Mouse (Mus musculus): ENCODE results near the gene Eepd1. TPM values are rescaled to one million over a fixed set of nuclear protein-coding genes. Genes with fewer than 3 reads are reported as not detected.

Gene Eepd1
- polyA plus RNA-seq, 1 experiment from 2014 or later = 11.0 TPM

DNA sequence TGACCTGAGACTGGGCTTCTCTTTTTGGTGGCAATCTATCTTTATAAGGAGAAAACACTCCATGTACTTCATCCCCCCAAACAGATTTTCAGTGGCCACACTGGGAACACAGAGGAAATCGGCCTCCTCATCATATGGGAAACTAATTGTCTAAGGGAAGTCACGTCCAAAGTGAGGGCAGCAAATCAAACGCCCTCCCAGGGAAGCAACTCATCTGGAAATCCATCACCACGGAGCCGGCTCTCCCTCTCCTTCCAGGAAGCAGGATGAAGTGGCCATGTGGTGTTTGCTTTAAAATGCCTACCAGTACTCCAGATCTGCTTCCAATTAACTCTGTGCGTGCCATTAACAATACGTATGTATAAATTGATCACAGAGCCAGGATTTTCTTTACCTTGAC lies 92.4 kb downstream of the Eepd1 start:
- Histone ChIP-seq H3K4me3 (ENCODE audit: low read length) (no peak overlapping the region), H3K27ac (ENCODE audit: low read length) (no peak overlapping the region), H3K9me3 (ENCODE audit: control insufficient read depth, low read length) (no peaks in the 10 kb centered on the region), H3K4me2 (ENCODE audit: low read depth, low read length) (no peak overlapping the region), H3K4me1 (replicated peaks; ENCODE audit: control insufficient read depth, insufficient read depth, low read length) (peaks cover 9% of the 10 kb centered on the region; the same call in 1 of the 2 replicates), H3K36me3 (ENCODE audit: control insufficient read depth, insufficient read depth, low read length) (no peaks in the 10 kb centered on the region), H3K27me3 (ENCODE audit: control insufficient read depth, insufficient read depth, low read depth, low read length) (no peaks in the 10 kb centered on the region), H3K9ac (ENCODE audit: low read length) (no peak overlapping the region)
- no peak for ATAC-seq (ENCODE audit: low read depth)
- 27% methylated on average over 7 of the region's 7 CpGs for WGBS

DNA sequence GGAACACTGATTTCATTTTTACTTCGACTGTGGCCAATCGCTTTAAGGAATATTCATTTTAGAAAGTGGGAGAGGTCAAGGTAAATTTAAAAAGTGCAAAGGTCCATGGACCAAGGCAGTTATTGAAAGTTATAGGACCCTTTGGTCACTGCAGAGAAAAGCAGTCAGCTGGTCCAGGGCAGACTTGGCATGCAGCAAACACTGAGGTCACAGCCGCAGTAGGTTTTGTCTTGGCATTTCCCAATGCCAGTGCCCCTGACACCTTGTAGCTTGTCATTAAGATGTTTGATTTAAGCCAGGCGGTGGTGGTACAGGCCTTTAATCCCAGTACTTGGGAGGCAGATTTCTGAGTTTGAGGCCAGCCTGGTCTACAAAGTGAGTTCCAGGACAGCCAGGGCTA lies 92.8 kb downstream of the Eepd1 start:
- H3K27ac ChIP-seq (ENCODE audit: low read length) = no peak overlapping the region
- WGBS = 80% methylated on average over 4 of the region's 4 CpGs
- ATAC-seq (ENCODE audit: low read depth) = no peak

DNA sequence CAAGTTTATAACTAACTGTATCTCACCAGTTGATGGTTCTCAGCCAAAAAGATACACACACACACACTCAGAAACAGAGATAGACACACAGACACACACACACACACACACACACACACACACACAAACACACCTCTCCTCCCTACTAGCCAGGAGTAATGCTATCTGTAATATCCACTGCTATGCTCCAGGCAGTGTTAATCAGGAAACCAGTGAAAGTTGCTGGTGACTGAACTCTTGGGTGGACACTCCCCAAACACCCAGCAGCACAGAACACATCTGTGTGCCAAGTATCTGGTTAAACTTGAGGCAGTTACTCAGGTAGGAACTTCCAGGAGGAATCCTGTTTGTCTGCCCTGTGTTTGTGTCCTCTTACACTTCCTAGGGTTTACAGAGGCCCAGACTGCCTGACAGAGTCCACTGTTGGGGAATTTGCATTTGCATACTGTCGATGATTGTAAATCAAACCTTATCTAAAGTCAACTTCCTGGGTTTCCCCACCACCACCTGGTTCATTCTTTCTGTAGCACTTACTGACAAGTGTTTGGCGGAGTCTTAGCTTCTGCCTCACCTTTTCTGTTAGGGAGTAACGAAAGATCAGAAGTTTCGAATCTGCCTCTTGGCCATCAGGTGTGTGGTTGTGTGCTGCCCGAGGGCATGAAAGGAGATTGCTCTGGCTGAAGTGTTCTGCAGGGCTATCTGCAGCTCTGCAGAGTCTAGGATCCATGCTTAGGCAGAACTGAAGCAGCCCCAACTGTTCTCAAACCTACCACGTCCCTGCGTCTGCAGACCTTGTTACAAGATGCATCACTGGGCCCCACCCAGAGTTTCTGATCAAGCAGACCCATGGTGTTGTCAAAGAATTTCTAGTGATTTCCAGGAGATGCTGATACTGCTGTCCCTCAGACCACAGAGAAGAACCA lies 97.6 kb downstream of the Eepd1 start:
- 43% methylated on average over 7 of the region's 7 CpGs for WGBS
- no peak overlapping the region for H3K9ac ChIP-seq (ENCODE audit: low read length)
- H3K4me2 ChIP-seq (ENCODE audit: low read depth, low read length) = no peak overlapping the region
- no peaks in the 10 kb centered on the region for H3K27me3 ChIP-seq (ENCODE audit: control insufficient read depth, insufficient read depth, low read depth, low read length)
- H3K4me3 ChIP-seq (ENCODE audit: low read length) = no peak overlapping the region
- peaks cover 3% of the 10 kb centered on the region; the same call in 1 of the 2 replicates for H3K4me1 ChIP-seq (replicated peaks; ENCODE audit: control insufficient read depth, insufficient read depth, low read length)
- H3K9me3 ChIP-seq (ENCODE audit: control insufficient read depth, low read length) = no peaks in the 10 kb centered on the region
- peak; percentile 52 for ATAC-seq (ENCODE audit: low read depth)
- no peak overlapping the region for H3K27ac ChIP-seq (ENCODE audit: low read length)
- H3K36me3 ChIP-seq (ENCODE audit: control insufficient read depth, insufficient read depth, low read length) = no peaks in the 10 kb centered on the region

More for the DNA sequence above, 92.8 kb downstream of the Eepd1 start:
- Histone ChIP-seq H3K27me3 (ENCODE audit: control insufficient read depth, insufficient read depth, low read depth, low read length) (no peaks in the 10 kb centered on the region), H3K4me1 (replicated peaks; ENCODE audit: control insufficient read depth, insufficient read depth, low read length) (peaks cover 9% of the 10 kb centered on the region; the same call in 1 of the 2 replicates), H3K4me2 (ENCODE audit: low read depth, low read length) (no peak overlapping the region), H3K4me3 (ENCODE audit: low read length) (no peak overlapping the region), H3K9me3 (ENCODE audit: control insufficient read depth, low read length) (no peaks in the 10 kb centered on the region), H3K9ac (ENCODE audit: low read length) (no peak overlapping the region), H3K36me3 (ENCODE audit: control insufficient read depth, insufficient read depth, low read length) (no peaks in the 10 kb centered on the region)

DNA sequence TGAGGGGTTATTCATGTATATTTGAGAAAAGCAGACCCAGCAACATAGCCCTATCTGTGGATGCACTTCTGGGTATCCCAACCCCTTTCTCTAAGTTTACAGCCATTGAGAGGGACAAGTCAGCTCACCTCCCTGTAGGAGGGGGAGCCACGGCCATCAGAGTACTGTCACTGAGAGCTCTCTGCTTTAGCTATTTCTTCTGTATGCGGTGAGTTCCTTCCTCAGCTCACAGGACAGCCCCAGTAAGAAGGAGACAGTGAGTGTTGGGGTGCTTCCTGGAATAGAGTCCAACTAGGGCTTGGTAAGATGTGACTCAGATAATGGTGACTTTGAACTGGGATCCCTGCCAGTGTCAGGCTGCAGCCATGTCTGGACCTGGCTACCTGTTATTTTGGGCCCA lies 102.3 kb downstream of the Eepd1 start:
- no peaks in the 10 kb centered on the region for H3K27me3 ChIP-seq (ENCODE audit: control insufficient read depth, insufficient read depth, low read depth, low read length)
- H3K4me2 ChIP-seq (ENCODE audit: low read depth, low read length) = no peak overlapping the region
- no peak overlapping the region for H3K4me3 ChIP-seq (ENCODE audit: low read length)
- no peak for ATAC-seq (ENCODE audit: low read depth)
- no peak overlapping the region for H3K9ac ChIP-seq (ENCODE audit: low read length)
- H3K4me1 ChIP-seq (replicated peaks; ENCODE audit: control insufficient read depth, insufficient read depth, low read length) = 0 out of 2 replicates have a peak, but pooled peaks cover 3% of the 10 kb centered on the region
- no peaks in the 10 kb centered on the region for H3K9me3 ChIP-seq (ENCODE audit: control insufficient read depth, low read length)
- no peak overlapping the region for H3K27ac ChIP-seq (ENCODE audit: low read length)
- 89% methylated on average over 2 of the region's 2 CpGs for WGBS
- no peaks in the 10 kb centered on the region for H3K36me3 ChIP-seq (ENCODE audit: control insufficient read depth, insufficient read depth, low read length)

DNA sequence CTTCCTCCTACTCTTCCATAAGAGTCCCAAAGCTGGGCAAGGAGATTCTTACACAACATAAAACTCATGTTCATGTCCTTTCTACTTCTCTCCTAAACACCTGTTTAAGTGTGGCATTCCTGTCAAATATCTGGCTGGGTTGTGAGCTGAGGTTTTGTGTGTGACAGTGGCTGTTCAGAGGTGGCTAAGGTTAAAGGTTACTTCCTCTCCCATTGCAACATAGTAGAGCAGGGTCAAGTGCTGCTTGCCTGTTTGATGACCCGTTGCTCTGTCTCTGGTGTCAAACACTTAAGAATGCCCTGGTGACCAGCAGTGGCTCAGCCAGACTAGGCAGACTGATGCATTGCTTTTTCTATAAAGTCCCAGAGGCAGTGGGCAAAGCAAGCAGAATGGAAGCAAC lies 104.3 kb downstream of the Eepd1 start:
- Histone ChIP-seq H3K9me3 (ENCODE audit: control insufficient read depth, low read length) (no peaks in the 10 kb centered on the region), H3K36me3 (ENCODE audit: control insufficient read depth, insufficient read depth, low read length) (no peaks in the 10 kb centered on the region), H3K27ac (ENCODE audit: low read length) (no peak overlapping the region), H3K4me1 (replicated peaks; ENCODE audit: control insufficient read depth, insufficient read depth, low read length) (no peaks in the 10 kb centered on the region), H3K4me3 (ENCODE audit: low read length) (no peak overlapping the region), H3K27me3 (ENCODE audit: control insufficient read depth, insufficient read depth, low read depth, low read length) (no peaks in the 10 kb centered on the region), H3K4me2 (ENCODE audit: low read depth, low read length) (no peak overlapping the region), H3K9ac (ENCODE audit: low read length) (no peak overlapping the region)
- no peak for ATAC-seq (ENCODE audit: low read depth)
- WGBS = 44% methylated on average over 1 of the region's 1 CpGs

DNA sequence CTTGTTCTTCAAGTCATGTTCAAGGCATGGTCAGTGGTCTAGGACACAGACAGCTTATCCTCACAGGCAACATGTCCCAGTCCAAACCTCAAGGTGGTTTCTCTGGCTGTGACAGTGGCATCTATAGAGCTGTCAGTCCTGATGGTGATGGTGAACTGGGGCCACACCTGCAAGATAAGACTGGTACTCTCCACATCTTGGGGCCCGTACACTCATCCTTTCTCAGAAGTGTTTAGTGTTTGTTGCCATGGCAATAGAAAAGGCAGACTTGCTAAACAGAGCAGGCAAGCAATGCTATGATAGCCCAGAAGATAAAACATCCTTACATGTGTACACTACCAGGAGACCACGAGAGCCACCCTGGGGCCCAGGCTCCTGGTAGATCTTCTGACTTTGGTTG lies 107.2 kb downstream of the Eepd1 start:
- Histone ChIP-seq H3K27ac (ENCODE audit: low read length) (no peak overlapping the region), H3K9me3 (ENCODE audit: control insufficient read depth, low read length) (no peaks in the 10 kb centered on the region)
- 77% methylated on average over 2 of the region's 2 CpGs for WGBS

DNA sequence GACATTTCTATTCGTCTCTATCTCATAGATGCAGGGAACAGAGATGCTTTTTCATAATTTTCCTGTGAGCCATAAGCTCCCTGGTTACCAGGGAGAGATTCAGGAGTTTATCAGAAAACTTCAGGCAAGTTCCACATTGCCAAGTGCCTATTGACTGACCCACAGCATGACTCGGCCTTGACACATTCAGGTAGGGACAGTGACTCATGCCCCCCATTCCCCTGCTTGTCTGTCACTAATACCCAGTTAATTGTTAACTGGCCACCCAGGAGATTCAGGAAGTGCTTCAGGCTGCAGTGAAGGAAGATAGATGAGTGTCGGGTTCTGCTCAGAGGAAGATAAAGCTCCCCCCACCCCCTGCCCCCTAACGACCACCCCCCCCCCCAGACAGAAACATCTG lies 109.4 kb downstream of the Eepd1 start:
- Histone ChIP-seq H3K4me2 (ENCODE audit: low read depth, low read length) (no peak overlapping the region), H3K4me3 (ENCODE audit: low read length) (no peak overlapping the region), H3K4me1 (replicated peaks; ENCODE audit: control insufficient read depth, insufficient read depth, low read length) (peaks cover 4% of the 10 kb centered on the region; the same call in 1 of the 2 replicates), H3K27ac (ENCODE audit: low read length) (no peak overlapping the region), H3K9ac (ENCODE audit: low read length) (no peak overlapping the region), H3K9me3 (ENCODE audit: control insufficient read depth, low read length) (no peaks in the 10 kb centered on the region), H3K36me3 (ENCODE audit: control insufficient read depth, insufficient read depth, low read length) (no peaks in the 10 kb centered on the region), H3K27me3 (ENCODE audit: control insufficient read depth, insufficient read depth, low read depth, low read length) (no peaks in the 10 kb centered on the region)
- WGBS = 32% methylated on average over 4 of the region's 4 CpGs
- ATAC-seq (ENCODE audit: low read depth) = no peak

More for the DNA sequence above, 107.2 kb downstream of the Eepd1 start:
- H3K36me3 ChIP-seq (ENCODE audit: control insufficient read depth, insufficient read depth, low read length) = no peaks in the 10 kb centered on the region
- H3K4me3 ChIP-seq (ENCODE audit: low read length) = no peak overlapping the region
- H3K4me1 ChIP-seq (replicated peaks; ENCODE audit: control insufficient read depth, insufficient read depth, low read length) = peaks cover 4% of the 10 kb centered on the region; the same call in 1 of the 2 replicates
- no peak for ATAC-seq (ENCODE audit: low read depth)
- no peak overlapping the region for H3K9ac ChIP-seq (ENCODE audit: low read length)
- no peak overlapping the region for H3K4me2 ChIP-seq (ENCODE audit: low read depth, low read length)
- H3K27me3 ChIP-seq (ENCODE audit: control insufficient read depth, insufficient read depth, low read depth, low read length) = no peaks in the 10 kb centered on the region

DNA sequence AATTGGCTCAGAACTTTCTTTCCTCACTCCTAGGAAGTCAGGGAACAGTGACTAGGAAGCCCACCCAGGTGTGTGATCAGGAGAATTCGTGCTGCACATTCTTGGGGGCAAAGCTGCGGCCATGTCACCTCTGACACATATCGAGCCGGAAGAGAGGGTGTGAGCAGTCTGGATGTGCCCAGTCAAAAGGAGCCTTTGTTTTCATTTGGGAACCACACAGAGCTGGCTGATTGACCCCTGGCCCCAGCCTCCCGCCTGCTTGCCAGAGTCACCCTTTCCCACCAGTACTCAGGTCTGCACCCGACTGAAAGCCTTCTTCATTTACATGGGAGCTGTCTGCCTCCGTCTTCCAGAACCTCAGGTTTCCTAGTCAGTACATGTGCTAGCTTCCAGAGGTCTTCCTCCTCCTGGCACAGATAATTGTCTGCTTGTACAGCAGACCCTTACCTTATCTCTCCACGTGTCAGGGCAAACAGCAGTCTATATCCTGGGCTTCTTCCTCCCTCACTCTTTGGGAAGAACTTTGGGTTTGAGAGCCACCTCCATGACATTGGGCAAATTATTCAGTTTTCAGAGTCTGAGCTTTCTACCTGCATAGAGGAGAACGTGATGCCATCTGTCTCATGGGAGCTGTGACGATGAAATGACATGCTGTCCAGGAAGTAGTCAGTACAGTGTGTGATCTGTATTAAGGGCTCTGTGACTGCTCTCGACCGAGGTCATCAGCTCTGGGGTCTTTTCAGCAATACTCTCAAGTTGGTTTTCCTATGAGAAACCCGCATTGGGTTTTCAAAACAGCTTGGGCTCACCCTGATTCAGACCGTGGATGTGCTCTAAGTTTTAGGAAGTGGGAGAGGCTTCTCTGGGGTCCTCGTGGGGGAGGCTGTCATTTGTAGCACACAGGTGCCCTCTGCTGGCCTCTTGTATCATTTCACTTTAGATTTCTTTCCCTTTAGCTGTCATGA lies 110.3 kb downstream of the Eepd1 start:
- H3K4me3 ChIP-seq (ENCODE audit: low read length) = peak overlapping the region; percentile 26

More for the DNA sequence above, 110.3 kb downstream of the Eepd1 start:
- Histone ChIP-seq H3K9ac (ENCODE audit: low read length) (peak overlapping the region; percentile 21; the same call in 1 of the 2 replicates), H3K27me3 (ENCODE audit: control insufficient read depth, insufficient read depth, low read depth, low read length) (no peaks in the 10 kb centered on the region), H3K27ac (ENCODE audit: low read length) (no peak overlapping the region), H3K9me3 (ENCODE audit: control insufficient read depth, low read length) (no peaks in the 10 kb centered on the region), H3K36me3 (ENCODE audit: control insufficient read depth, insufficient read depth, low read length) (no peaks in the 10 kb centered on the region), H3K4me1 (replicated peaks; ENCODE audit: control insufficient read depth, insufficient read depth, low read length) (peaks cover 4% of the 10 kb centered on the region; the same call in 1 of the 2 replicates), H3K4me2 (ENCODE audit: low read depth, low read length) (peak overlapping the region; percentile 50)
- WGBS = 24% methylated on average over 15 of the region's 15 CpGs
- peak; percentile 86 for ATAC-seq (ENCODE audit: low read depth)
